Mouse (Mus musculus): ENCODE measurements around the gene Babam2. TPM values are rescaled to one million over a fixed set of nuclear protein-coding genes. Genes with fewer than 3 reads are reported as not detected.

The Babam2 gene
- polyA plus RNA-seq, 1 experiment from 2014 or later = 22.1 TPM

- H3K4me3 ChIP-seq (ENCODE audit: low read depth, low read length) = no peak overlapping the region
- H3K4me1 ChIP-seq (ENCODE audit: insufficient read depth) = peaks cover 20% of the 10 kb centered on the region
- H3K4me2 ChIP-seq (ENCODE audit: low read depth, low read length) = no peak overlapping the region
- TF ChIP-seq EP300 (IDR thresholded peaks at IDR 0.05; ENCODE audit: low read depth) = no peak
- TF ChIP-seq CTCF (IDR thresholded peaks at IDR 0.05; ENCODE audit: low read depth) = no peak
- peak; percentile 70 for ATAC-seq
- no peaks in the 10 kb centered on the region for H3K27me3 ChIP-seq (ENCODE audit: insufficient read depth, low read length)
- 65% methylated on average over 7 of the region's 7 CpGs for WGBS (ENCODE audit: insufficient replicate concordance)
- no peaks in the 10 kb centered on the region for H3K9me3 ChIP-seq (ENCODE audit: low read length)
- H3K9ac ChIP-seq (replicated peaks) = no peak overlapping the region
- peak overlapping the region; percentile 35; the same call in 1 of the 2 replicates for H3K27ac ChIP-seq (ENCODE audit: low read depth)
- H3K36me3 ChIP-seq (replicated peaks; ENCODE audit: insufficient read depth, low read length) = no peaks in the 10 kb centered on the region
- DNase-seq = no peak
Measured at GRCm38 (mm10) chr5:32035721-32036320, 338.3 kb downstream of the Babam2 start.

DNA sequence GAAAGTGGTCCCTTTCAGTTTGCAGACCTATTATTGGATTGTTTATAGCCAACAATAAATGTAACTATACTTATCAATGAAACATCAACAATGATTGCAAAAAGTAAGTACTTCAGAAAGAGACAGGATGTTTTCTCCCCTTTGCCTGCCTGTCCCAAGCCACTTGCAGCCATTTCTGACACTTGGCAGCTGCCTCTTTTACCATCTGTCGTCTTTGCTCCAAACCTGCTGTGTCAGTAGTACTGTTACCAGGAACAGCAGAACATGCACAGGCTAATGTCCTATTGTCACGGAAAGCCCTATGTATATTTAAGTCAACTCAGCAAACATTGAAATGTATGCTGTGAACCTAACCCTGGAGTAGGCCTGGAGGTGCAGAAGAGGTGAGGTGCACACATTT, 339.4 kb downstream of the Babam2 start:
- H3K27me3 ChIP-seq (ENCODE audit: insufficient read depth, low read length) = no peaks in the 10 kb centered on the region
- H3K4me3 ChIP-seq (ENCODE audit: low read depth, low read length) = no peak overlapping the region
- no peaks in the 10 kb centered on the region for H3K36me3 ChIP-seq (replicated peaks; ENCODE audit: insufficient read depth, low read length)
- 64% methylated on average over 2 of the region's 2 CpGs for WGBS (ENCODE audit: insufficient replicate concordance)
- H3K4me1 ChIP-seq (ENCODE audit: insufficient read depth) = peaks cover 20% of the 10 kb centered on the region
- DNase-seq (no peak), ATAC-seq (no peak)
- H3K9me3 ChIP-seq (ENCODE audit: low read length) = no peaks in the 10 kb centered on the region
- no peak for TF ChIP-seq CTCF (IDR thresholded peaks at IDR 0.05; ENCODE audit: low read depth)
- TF ChIP-seq EP300 (IDR thresholded peaks at IDR 0.05; ENCODE audit: low read depth) = no peak
- H3K4me2 ChIP-seq (ENCODE audit: low read depth, low read length) = no peak overlapping the region
- no peak overlapping the region for H3K27ac ChIP-seq (ENCODE audit: low read depth)
- H3K9ac ChIP-seq (replicated peaks) = no peak overlapping the region

DNA sequence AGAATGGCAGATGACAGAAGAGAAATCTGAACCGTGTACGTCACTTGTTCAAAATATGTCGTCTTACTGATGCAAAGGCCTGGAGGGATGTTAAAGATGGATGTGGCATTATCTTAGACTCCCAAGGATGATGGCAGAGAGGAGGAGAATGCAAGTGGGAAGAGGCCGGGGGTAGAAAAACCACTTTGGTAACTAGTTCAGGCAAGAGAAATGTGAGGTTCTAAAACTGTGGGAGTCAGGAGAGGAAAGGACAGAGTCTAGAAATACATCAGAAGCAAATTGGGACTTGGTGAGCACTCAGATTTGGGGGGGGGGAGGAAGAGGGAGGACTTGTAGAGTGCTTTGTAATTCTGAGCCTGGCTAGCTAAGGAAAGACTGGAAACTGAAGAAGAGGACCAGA, 340.1 kb downstream of the Babam2 start:
- Histone ChIP-seq H3K9me3 (ENCODE audit: low read length) (no peaks in the 10 kb centered on the region), H3K4me3 (ENCODE audit: low read depth, low read length) (no peak overlapping the region), H3K9ac (replicated peaks) (no peak overlapping the region), H3K4me1 (ENCODE audit: insufficient read depth) (peaks cover 20% of the 10 kb centered on the region), H3K4me2 (ENCODE audit: low read depth, low read length) (no peak overlapping the region), H3K27ac (ENCODE audit: low read depth) (no peak overlapping the region), H3K36me3 (replicated peaks; ENCODE audit: insufficient read depth, low read length) (no peaks in the 10 kb centered on the region), H3K27me3 (ENCODE audit: insufficient read depth, low read length) (no peaks in the 10 kb centered on the region)
- DNase-seq (no peak), ATAC-seq (no peak)
- no peak for TF ChIP-seq EP300 (IDR thresholded peaks at IDR 0.05; ENCODE audit: low read depth)
- no peak for TF ChIP-seq CTCF (IDR thresholded peaks at IDR 0.05; ENCODE audit: low read depth)
- 87% methylated on average over 4 of the region's 4 CpGs for WGBS (ENCODE audit: insufficient replicate concordance)

DNA sequence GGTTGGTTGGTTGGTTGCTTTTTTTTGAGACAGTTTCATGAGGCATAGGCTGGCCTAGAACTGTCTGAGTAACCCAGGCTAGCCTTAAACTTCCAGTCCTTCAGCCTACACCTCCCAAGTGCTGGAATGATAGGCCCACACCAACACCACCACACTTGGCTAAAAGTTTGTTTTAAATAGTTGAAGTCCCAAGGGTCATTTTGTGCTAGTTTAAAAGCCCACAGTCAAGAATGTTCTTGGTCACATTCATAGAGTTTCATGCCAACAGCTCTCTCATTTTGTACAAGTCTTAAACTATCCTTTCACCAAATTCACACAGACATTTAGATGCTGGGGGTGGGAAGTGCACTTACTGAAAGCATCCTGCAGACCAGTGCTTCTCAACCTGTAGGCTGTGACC, 341.5 kb downstream of the Babam2 start:
- Histone ChIP-seq H3K9me3 (ENCODE audit: low read length) (no peaks in the 10 kb centered on the region), H3K9ac (replicated peaks) (no peak overlapping the region), H3K36me3 (replicated peaks; ENCODE audit: insufficient read depth, low read length) (no peaks in the 10 kb centered on the region), H3K4me1 (ENCODE audit: insufficient read depth) (peaks cover 15% of the 10 kb centered on the region), H3K27ac (ENCODE audit: low read depth) (no peak overlapping the region), H3K4me3 (ENCODE audit: low read depth, low read length) (no peak overlapping the region), H3K4me2 (ENCODE audit: low read depth, low read length) (no peak overlapping the region), H3K27me3 (ENCODE audit: insufficient read depth, low read length) (no peaks in the 10 kb centered on the region)
- no peak for ATAC-seq
- DNase-seq = no peak
- TF ChIP-seq EP300 (IDR thresholded peaks at IDR 0.05; ENCODE audit: low read depth) (no peak), CTCF (IDR thresholded peaks at IDR 0.05; ENCODE audit: low read depth) (no peak)

DNA sequence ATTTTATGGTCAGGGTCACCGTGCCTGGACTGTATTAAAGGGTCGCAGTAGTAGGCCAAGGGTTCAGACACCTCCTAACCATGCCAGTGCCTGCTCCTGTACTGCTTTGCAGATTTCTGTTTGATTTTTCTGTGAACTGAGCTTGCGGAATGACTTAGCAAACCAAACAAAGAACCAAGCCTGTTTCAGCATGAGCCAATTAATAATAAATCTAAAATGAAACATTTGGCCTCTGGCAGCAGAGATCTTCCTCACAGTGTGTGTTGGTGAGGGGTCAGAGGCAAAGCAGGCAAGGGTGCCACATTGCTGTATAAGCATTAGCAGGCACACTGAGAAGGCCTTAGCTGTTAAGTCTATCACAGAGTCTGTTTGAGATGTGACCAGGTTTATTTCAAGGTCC, 342.0 kb downstream of the Babam2 start:
- Histone ChIP-seq H3K27ac (ENCODE audit: low read depth) (no peak overlapping the region; the same call in 1 of the 2 replicates), H3K9me3 (ENCODE audit: low read length) (no peaks in the 10 kb centered on the region), H3K4me2 (ENCODE audit: low read depth, low read length) (no peak overlapping the region), H3K36me3 (replicated peaks; ENCODE audit: insufficient read depth, low read length) (no peaks in the 10 kb centered on the region), H3K9ac (replicated peaks) (no peak overlapping the region), H3K4me3 (ENCODE audit: low read depth, low read length) (no peak overlapping the region), H3K27me3 (ENCODE audit: insufficient read depth, low read length) (no peaks in the 10 kb centered on the region), H3K4me1 (ENCODE audit: insufficient read depth) (peaks cover 10% of the 10 kb centered on the region)
- WGBS (ENCODE audit: insufficient replicate concordance) = 68% methylated on average over 3 of the region's 3 CpGs
- ATAC-seq = no peak
- TF ChIP-seq EP300 (IDR thresholded peaks at IDR 0.05; ENCODE audit: low read depth) (no peak), CTCF (IDR thresholded peaks at IDR 0.05; ENCODE audit: low read depth) (no peak)
- DNase-seq = no peak

GRCm38 (mm10) chr5:32043153-32043552, 345.7 kb downstream of the Babam2 start:
- Histone ChIP-seq H3K4me2 (ENCODE audit: low read depth, low read length) (no peak overlapping the region), H3K9ac (replicated peaks) (no peak overlapping the region), H3K9me3 (ENCODE audit: low read length) (no peaks in the 10 kb centered on the region), H3K27me3 (ENCODE audit: insufficient read depth, low read length) (no peaks in the 10 kb centered on the region), H3K4me1 (ENCODE audit: insufficient read depth) (0 out of 2 replicates have a peak, but pooled peaks cover 3% of the 10 kb centered on the region), H3K4me3 (ENCODE audit: low read depth, low read length) (no peak overlapping the region), H3K27ac (ENCODE audit: low read depth) (no peak overlapping the region), H3K36me3 (replicated peaks; ENCODE audit: insufficient read depth, low read length) (no peaks in the 10 kb centered on the region)
- DNase-seq (no peak), ATAC-seq (no peak)
- 76% methylated on average over 7 of the region's 7 CpGs for WGBS (ENCODE audit: insufficient replicate concordance)
- TF ChIP-seq EP300 (IDR thresholded peaks at IDR 0.05; ENCODE audit: low read depth) (no peak), CTCF (IDR thresholded peaks at IDR 0.05; ENCODE audit: low read depth) (no peak)

- H3K4me1 ChIP-seq (ENCODE audit: insufficient read depth) = 0 out of 2 replicates have a peak, but pooled peaks cover 3% of the 10 kb centered on the region
- H3K4me3 ChIP-seq (ENCODE audit: low read depth, low read length) = no peak overlapping the region
- H3K27ac ChIP-seq (ENCODE audit: low read depth) = no peak overlapping the region
- H3K36me3 ChIP-seq (replicated peaks; ENCODE audit: insufficient read depth, low read length) = no peaks in the 10 kb centered on the region
- H3K4me2 ChIP-seq (ENCODE audit: low read depth, low read length) = no peak overlapping the region
- H3K27me3 ChIP-seq (ENCODE audit: insufficient read depth, low read length) = no peaks in the 10 kb centered on the region
- ATAC-seq (no peak), DNase-seq (no peak)
- no peak for TF ChIP-seq EP300 (IDR thresholded peaks at IDR 0.05; ENCODE audit: low read depth)
- no peak for TF ChIP-seq CTCF (IDR thresholded peaks at IDR 0.05; ENCODE audit: low read depth)
- H3K9ac ChIP-seq (replicated peaks) = no peak overlapping the region
- H3K9me3 ChIP-seq (ENCODE audit: low read length) = no peaks in the 10 kb centered on the region
Measured at GRCm38 (mm10) chr5:32043996-32044395, 346.5 kb downstream of the Babam2 start.

All from liver, postnatal 0 days (tissue).